Mouse (Mus musculus) frontal cortex, adult 2 months (tissue): Measurements from ENCODE around the gene Tmem62. TPM values are rescaled to one million over a fixed set of nuclear protein-coding genes. Genes with fewer than 3 reads are reported as not detected.
"Not testable (repeated sequence)": the region's sequence is repeated elsewhere in the genome, so short reads cannot be mapped to it uniquely, and the experiment has no call there.

Source experiments
- DNase-seq, 2 experiments: peaks; one replicate each; pipeline ENCODE4 v3.0.0; 2022; ENCODE audit warnings: low spot score in 1 of 2; ENCODE audit errors: extremely low spot score in 1 of 2
- polyA plus RNA-seq: library from polyadenylated mRNA; depleted of rRNA; stranded (reverse); fragments of >200 nt; gene quantifications from 2 replicates; pipeline ENCODE4 v1.2.3, GENCODE M21; 2012

The Tmem62 gene
- polyA plus RNA-seq, 1 experiment, result 29.7 TPM

DNA sequence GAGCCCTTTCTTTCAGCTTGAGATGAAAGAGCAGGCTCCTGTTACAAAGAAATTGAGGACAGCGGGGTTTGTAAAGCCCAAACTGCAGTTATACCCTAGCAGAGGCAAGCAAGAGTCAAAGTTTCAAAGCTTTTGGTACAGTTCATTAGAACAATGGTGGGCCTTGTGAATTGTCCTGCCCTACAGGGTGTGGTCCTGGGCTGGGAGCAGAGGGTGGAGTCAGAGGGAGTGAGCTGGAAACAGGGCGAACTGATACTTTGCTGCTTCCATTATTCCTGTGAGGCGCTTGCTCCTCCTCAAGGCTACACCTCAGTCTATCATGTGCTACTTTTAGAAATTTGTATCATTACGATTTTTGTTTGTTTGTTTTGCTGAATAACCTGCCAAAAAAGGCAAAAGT lies 14.4 kb downstream of the Tmem62 start:
- no peak for DNase-seq

- DNase-seq, result not testable (repeated sequence)
Observed at GRCm38 (mm10) chr2:120996607-120997006, 19.8 kb downstream of the Tmem62 start.

DNA sequence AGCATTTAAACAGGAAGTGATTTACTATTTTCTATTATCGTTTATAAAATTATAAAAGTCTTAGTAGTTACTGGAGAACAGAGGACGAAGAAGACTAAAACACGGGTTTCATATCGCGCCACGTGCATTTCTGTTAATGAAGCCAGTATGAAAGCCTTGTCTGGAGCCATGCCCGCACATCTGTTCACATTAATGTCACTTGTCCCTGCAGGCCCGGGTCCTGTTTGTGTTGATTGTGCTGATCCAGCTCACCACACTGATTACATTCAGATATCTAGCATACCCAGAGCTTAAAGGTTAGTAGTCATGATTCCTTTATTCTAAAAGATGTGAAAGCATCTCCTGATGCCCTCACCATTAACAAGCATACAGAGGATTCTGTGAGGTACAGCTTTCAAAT lies 22.0 kb downstream of the Tmem62 start:
- DNase-seq, result no peak

DNA sequence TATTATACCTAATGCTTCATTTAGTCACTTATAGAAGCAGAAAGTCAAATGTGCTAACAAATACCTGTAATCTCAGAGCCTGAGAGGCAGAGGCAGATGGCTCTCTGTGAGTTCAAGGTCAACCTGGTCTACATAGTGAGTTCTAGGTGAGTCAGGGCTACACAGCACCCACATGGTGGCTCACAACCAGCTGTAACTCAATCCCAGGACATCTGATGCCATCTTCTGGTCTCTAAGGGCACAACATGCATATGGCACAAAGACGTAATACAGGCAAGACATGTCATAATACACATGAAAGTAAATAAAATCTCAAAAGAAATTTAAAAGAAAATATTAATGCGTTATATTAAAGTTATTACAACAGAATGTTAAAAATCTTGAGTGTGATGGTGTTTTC lies 26.8 kb downstream of the Tmem62 start:
- DNase-seq, result peak in 1 of 2 experiments; percentile 9

DNA sequence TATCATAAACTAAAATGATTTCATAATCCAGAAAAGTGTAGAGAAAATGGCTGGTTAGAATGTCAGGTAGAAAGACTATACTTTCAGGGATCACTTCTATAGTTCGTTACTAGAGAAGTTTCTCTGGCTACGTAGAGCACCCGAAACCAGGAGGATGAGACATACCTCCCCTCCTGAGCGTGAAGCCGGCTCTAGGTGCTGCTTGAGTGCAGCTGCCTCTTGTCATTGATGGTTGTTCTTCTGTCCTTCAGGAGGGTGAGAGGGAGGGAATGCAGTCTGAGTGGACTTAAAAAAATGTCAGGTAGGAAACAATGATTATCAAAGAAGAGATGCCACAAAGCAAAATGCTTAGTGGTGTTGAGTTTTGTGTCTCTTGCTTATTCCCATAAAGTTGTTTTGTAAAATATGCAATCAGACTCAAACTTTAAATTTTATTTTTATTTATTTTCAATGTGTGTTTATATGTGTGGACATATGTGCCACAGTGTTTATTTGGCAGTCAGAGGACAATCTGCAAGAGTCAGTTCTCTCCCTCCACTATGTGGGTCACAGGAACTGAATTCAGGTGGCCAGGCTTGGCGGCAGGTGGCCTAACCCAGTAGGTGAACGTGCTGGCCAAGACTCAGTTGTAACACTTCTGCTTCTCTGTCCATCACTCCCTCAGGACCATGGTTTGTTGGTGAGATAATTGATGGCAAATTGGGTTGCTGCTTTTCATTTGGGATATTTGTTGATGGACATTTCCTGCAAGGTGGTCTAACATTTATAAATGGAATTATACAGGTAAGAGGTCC lies 27.4 kb downstream of the Tmem62 start:
- DNase-seq, result no peak

DNA sequence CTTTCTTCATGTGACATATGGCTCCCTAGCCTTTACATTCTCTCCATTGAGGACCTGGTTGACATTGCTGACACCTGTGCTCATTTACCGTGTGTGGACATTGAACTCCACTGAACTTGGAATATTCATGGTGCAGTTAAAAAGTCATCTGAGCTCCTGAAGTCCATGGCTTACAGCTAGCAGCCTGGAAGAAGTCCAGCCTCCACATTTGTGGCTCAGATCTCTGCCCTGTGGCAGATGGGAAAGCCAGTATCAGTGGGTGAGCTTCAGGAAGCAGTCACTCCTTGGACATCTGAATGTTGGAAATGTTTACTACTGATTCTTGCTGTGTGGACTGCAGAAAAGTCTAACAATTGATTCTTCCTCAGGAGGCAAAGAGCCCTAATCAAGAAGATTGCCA lies 30.2 kb downstream of the Tmem62 start:
- DNase-seq, result no peak

DNA sequence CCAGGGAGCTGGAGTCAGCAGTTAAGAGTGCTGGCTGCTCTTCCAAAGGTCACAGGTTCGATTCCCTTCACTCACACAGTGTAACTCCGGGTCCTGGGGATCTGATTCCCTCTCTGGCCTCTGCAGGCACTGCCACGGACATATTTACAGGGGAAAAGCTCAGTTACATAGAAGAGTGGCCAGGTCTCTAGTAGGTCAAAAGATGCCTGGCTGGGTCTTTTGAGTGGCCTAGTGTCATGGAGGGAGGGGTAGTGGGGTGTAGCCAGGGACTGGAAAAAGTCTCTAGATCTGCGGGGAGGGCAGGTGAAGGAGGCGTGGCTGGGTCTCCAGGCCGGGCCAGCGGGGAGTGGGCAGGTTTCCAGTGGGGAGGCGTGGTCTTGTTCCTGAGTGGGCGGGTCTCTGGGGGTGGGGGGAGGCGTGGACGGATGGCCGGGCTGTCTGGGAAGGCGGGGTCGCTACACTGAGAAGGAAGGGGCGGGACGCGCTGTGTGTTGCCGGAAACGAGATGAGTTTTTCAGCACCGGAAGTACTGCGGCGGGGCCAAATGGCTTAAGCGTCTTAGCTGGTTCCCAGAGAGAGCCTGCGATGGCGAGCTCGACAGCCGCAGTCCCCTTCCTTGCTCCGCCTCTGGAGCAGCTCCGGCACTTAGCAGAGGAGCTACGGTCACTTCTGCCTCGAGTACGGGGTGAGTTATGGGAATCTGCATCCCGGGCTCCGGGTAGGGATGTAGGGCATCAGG lies 31.3 kb downstream of the Tmem62 start, which contains the start of gene Ccndbp1:
Gene Ccndbp1 (plus strand): TSS at position 479 of the 739 bp plus-strand sequence.
- DNase-seq, result peak; percentile 72 to 89

DNA sequence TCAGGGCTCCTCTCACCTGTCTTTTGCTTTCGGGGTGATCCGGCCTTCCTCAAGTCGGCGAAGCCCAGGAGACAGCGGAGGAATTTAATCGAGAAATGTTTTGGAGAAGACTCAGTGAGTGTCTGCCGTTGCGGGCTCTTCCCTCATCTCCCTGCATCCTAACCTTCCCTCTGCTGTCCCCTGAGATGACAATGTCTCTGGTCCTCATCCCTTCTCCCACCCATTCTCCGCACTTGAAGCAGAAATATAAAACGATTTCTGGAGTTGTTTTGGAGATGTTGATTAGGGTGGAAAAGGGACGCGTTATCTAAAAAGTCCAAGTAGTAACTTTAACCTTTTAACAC lies 31.8 kb downstream of the Tmem62 start:
- DNase-seq, result no peak

DNA sequence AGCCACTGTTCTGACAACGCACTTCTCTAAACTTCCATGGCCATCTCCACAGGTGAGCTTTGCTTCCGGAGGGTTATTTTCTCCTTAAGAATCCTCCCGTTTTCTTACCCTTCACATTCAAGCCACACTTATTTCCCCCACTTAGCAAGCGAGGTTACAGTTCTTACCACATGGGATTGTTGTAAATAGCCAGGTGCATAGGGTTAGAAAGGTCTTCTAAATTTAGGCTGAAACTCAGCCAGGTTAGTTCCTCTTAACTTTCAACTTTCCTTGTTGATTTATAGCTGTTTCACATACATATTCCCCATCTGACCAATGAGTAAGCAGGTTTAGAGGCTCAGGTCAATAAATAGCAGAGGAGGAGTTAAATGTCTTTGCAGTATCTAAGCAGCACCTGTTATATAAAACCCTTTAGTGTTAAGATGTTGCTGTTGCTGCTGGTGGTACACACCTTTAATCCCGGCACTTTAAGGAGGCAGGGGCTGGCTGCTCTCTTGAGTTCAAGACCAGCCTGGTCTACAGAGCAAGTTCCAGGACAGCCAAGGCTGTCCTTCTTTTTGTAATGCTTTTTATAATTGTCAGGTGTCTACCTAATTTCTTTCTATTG lies 32.4 kb downstream of the Tmem62 start:
- DNase-seq, result no peak

DNA sequence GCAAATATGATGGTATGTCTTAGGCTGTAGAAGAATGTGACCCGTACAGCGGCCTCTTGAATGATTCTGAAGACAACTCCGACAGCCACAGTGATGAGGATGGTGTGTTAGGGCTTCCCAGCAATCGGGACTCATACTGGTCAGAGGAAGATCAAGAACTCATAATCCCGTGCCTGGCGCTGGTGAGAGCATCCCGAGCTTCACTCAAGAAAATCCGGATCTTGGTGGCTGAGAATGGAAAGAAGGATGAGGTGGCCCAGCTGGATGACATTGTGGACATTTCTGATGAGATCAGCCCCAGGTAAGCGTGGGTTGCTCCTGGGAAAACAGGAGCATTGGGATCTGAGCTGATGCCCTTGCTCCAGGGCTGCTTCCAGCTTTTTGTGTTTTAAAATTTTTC lies 35.9 kb downstream of the Tmem62 start:
- DNase-seq, result no peak

DNA sequence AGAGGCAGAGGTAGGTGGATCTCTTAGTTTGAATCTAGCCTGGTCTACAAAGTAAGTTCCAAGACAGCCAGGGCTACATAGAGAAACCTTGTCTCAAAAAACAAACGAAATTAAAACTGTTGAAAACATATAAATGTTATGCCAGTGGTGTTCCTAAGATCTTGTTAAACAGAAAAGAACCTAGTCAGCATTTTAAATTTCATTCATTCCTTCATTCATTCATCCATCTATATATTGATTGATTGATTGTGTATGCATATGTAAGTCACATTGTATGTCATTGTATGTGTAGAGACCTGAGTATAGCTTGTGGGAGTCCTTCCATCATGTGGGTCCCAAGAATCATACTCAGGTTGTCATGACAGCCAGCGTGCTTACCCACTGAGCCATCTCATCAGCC lies 38.7 kb downstream of the Tmem62 start:
- DNase-seq, result no peak

DNA sequence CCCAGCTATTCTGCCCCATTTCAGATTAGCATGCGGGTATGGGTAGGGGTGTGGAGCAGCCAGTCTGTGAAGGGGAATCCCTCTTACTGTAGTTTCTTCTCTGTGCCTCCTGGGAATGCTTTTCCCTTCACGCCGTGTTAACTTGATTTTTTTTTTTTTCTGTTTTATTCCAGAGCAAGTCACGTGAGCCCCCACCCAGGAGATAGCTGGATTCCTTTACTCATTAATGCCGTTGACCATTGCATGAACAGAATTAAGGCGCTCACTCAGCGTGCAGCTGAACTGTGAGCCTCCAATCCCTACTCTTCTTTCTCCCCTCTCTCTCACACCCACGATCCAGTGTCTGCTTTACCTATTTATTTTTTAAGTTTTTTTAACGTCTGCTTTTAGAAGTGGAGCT lies 39.4 kb downstream of the Tmem62 start:
- no peak for DNase-seq

GRCm38 (mm10) chr2:121017151-121017550 lies 40.3 kb downstream of the Tmem62 start:
- DNase-seq, result no peak

GRCm38 (mm10) chr2:121022918-121023317 lies 46.1 kb downstream of the Tmem62 start:
- no peak for DNase-seq

DNA sequence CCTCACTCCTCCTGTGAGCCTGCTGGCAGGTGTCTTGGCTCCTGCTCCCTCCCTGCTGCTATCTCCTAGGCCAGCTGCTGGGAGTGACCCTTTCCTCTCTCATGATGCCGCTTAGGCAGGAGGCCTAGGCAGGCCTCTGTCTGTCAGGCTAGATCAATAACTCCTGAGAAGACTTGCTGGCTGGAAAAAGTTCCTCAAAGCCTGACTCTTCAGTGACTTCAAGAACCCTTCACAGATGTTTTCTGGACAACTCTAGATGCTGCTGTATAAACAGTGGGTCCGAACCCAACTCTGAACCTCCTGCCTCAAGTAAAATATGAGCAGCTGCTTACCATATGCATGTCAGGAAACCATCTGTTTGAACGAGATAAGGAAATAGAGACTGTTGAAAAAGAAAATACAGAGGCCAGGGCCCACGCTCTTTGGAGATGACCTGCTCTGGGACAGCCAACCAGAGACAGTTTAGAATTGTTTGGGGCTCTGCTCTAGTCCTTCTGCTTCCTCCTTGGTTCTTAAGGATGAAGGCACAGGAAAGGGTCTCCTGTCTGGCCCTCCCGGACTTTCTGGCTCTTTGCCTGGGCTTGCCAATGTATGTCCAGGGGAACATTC lies 60.0 kb downstream of the Tmem62 start, which contains the start of gene Epb42:
Gene Epb42 (minus strand): TSS at position 340 of the 609 bp plus-strand sequence.
- DNase-seq, result no peak

DNA sequence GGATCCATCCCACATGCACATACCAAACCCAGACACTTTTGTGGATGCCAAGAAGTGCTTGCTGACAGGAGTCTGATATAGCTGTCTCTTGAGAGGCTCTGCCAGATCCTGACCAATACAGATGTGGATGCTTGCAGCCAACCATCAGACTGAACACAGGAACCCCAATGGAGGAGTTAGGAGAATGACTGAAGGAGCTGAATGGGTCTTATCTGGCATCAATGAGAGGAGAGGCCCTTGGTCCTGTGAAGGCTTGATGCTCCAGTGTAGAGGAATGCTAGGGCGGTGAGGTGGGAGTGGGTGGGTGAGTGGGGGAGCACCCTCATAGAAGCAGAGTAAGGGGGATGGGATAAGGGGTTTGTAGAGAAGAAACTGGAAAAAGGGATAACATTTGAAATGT lies 62.0 kb downstream of the Tmem62 start:
- DNase-seq, result not testable (repeated sequence)

- DNase-seq, result no peak
Observed at GRCm38 (mm10) chr2:121039382-121039781, 62.6 kb downstream of the Tmem62 start.

- DNase-seq, result peak in 1 of 2 experiments; percentile 72
Observed at GRCm38 (mm10) chr2:121041098-121041497, 64.3 kb downstream of the Tmem62 start.

DNA sequence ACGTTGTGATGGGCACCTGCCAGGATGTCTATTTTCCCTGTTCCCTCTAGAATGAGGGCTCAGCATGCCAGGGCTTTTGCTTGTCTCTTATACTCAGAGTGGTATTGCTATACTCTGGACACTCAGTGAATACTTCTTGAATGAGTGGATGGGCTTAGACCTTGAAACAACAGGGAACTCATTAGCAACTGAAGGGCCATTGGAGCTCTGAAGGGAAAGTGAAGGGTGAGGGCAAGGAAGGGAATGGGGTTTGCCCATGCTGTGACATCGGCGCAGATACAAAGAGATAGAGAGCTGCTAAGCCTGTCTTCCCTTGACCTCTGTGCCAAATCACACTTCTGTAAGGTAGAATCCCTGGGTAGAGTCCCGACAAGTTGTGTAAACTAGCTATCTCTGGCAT lies 68.8 kb downstream of the Tmem62 start:
- no peak for DNase-seq

- DNase-seq, result no peak
Observed at GRCm38 (mm10) chr2:121052176-121052575, 75.4 kb downstream of the Tmem62 start.

- DNase-seq, result no peak
Observed at GRCm38 (mm10) chr2:121054060-121054459, 77.2 kb downstream of the Tmem62 start.
